11 mouse cellular contexts compared by ENCODE assay signal in genomic region chr2:103945571-103946092, GRCm38 (mm10). TPM values are rescaled to one million over a fixed set of nuclear protein-coding genes. Genes with fewer than 3 reads are reported as not detected.
DNase-seq lines count a peak whose midpoint lies in the region; ATAC-seq and TF ChIP-seq lines count a peak whose summit lies in the region.
"Had no signal": no experiment of that assay in that cellular context is flagged by ENCODE, and none has a peak within 500 bp of the region (broad histone marks: within the 10 kb centered on the region; RNA-seq: fewer than 3 reads in every experiment).

No protein-coding gene starts in this region.

- H3K4me2 ChIP-seq in forebrain, embryonic 15.5 days (replicated peaks), result no peak overlapping the region
- no peak overlapping the region for H3K4me2 ChIP-seq in kidney, embryonic 16.5 days (replicated peaks; ENCODE audit: low read depth, low read length)
- H3K4me2 ChIP-seq in intestine, embryonic 16.5 days (ENCODE audit: low read depth, low read length), result no peak overlapping the region
- H3K4me2 ChIP-seq: intestine, embryonic 15.5 days had no signal

- H3K27me3 ChIP-seq in spleen, adult 2 months (ENCODE audit: control insufficient read depth, insufficient read depth, low read length), result no peaks in the 10 kb centered on the region
- no peaks in the 10 kb centered on the region for H3K27me3 ChIP-seq in forebrain, embryonic 15.5 days
- no peaks in the 10 kb centered on the region for H3K27me3 ChIP-seq in kidney, embryonic 16.5 days (ENCODE audit: insufficient read depth, low read length)
- no peaks in the 10 kb centered on the region for H3K27me3 ChIP-seq in intestine, embryonic 16.5 days (replicated peaks; ENCODE audit: control insufficient read depth, insufficient read depth, low read length)
- H3K27me3 ChIP-seq: intestine, embryonic 15.5 days had no signal

- ATAC-seq in common myeloid progenitor, adult 5-6 weeks (replicated peaks; ENCODE audit: low read depth, poor library complexity, severe bottlenecking), result peak; percentile 67
- no peak for ATAC-seq in forebrain, embryonic 15.5 days (replicated peaks)
- ATAC-seq in kidney, embryonic 16.5 days (ENCODE audit: low FRiP score, low TSS enrichment), result no peak
- ATAC-seq in intestine, embryonic 16.5 days, result no peak
- ATAC-seq: intestine, embryonic 15.5 days had no signal

- H3K9ac ChIP-seq in forebrain, embryonic 15.5 days (replicated peaks), result no peak overlapping the region
- H3K9ac ChIP-seq in kidney, embryonic 16.5 days (replicated peaks; ENCODE audit: low read length), result no peak overlapping the region
- no peak overlapping the region for H3K9ac ChIP-seq in intestine, embryonic 16.5 days (ENCODE audit: low read depth, low read length)
- H3K9ac ChIP-seq: intestine, embryonic 15.5 days had no signal

- peak overlapping the region; percentile 57 for H3K27ac ChIP-seq in spleen, adult 2 months (ENCODE audit: insufficient read depth, low read length)
- no peak overlapping the region for H3K27ac ChIP-seq in forebrain, embryonic 15.5 days (replicated peaks)
- H3K27ac ChIP-seq in kidney, embryonic 16.5 days (ENCODE audit: low read length), result no peak overlapping the region
- H3K27ac ChIP-seq in intestine, embryonic 16.5 days (ENCODE audit: low read length), result no peak overlapping the region
- H3K27ac ChIP-seq: heart, adult 2 months; intestine, embryonic 15.5 days had no signal

- peak overlapping the region; percentile 25; the same call in 1 of the 2 replicates for H3K4me3 ChIP-seq in spleen, adult 2 months (ENCODE audit: extremely low read depth, insufficient read depth, insufficient read length)
- H3K4me3 ChIP-seq in forebrain, embryonic 15.5 days, result no peak overlapping the region
- H3K4me3 ChIP-seq in kidney, embryonic 16.5 days (ENCODE audit: low read length), result no peak overlapping the region
- H3K4me3 ChIP-seq in intestine, embryonic 16.5 days (ENCODE audit: low read length), result no peak overlapping the region
- H3K4me3 ChIP-seq: heart, adult 2 months; intestine, embryonic 15.5 days had no signal

- TF ChIP-seq POLR2A in spleen, adult 2 months (IDR thresholded peaks at IDR 0.05; ENCODE audit: low read depth, low read length), result no peak

- H3K4me1 ChIP-seq in spleen, adult 2 months (ENCODE audit: control insufficient read depth, insufficient read depth, insufficient read length), result peaks cover 15% of the 10 kb centered on the region; the same call in 1 of the 2 replicates
- H3K4me1 ChIP-seq in forebrain, embryonic 15.5 days, result no peaks in the 10 kb centered on the region
- no peaks in the 10 kb centered on the region for H3K4me1 ChIP-seq in kidney, embryonic 16.5 days (ENCODE audit: insufficient read depth, low read length)
- H3K4me1 ChIP-seq in intestine, embryonic 16.5 days (ENCODE audit: control insufficient read depth, insufficient read depth, low read length), result no peaks in the 10 kb centered on the region
- H3K4me1 ChIP-seq: intestine, embryonic 15.5 days had no signal

- H3K9me3 ChIP-seq in forebrain, embryonic 15.5 days, result no peaks in the 10 kb centered on the region
- H3K9me3 ChIP-seq in kidney, embryonic 16.5 days (ENCODE audit: low read length), result no peaks in the 10 kb centered on the region
- no peaks in the 10 kb centered on the region for H3K9me3 ChIP-seq in intestine, embryonic 16.5 days (ENCODE audit: control insufficient read depth, low read length)
- H3K9me3 ChIP-seq: intestine, embryonic 15.5 days had no signal

- WGBS in spleen, adult 2 months, result 8% methylated on average over 5 of the region's 5 CpGs
- 82% methylated on average over 5 of the region's 5 CpGs for WGBS in forebrain, embryonic 15.5 days
- WGBS in kidney, embryonic 16.5 days, result 82% methylated on average over 5 of the region's 5 CpGs
- WGBS in intestine, embryonic 16.5 days, result 67% methylated on average over 5 of the region's 5 CpGs

- TF ChIP-seq CTCF in spleen, adult 2 months (IDR thresholded peaks at IDR 0.05; ENCODE audit: extremely low read depth, insufficient read depth, insufficient read length, insufficient replicate concordance), result no peak

- H3K36me3 ChIP-seq in spleen, adult 2 months (ENCODE audit: control insufficient read depth, insufficient read depth, low read length), result no peaks in the 10 kb centered on the region
- H3K36me3 ChIP-seq in forebrain, embryonic 15.5 days, result no peaks in the 10 kb centered on the region
- no peaks in the 10 kb centered on the region for H3K36me3 ChIP-seq in kidney, embryonic 16.5 days (ENCODE audit: insufficient read depth, low read length)
- H3K36me3 ChIP-seq in intestine, embryonic 16.5 days (ENCODE audit: control insufficient read depth, insufficient read depth, low read length), result no peaks in the 10 kb centered on the region
- H3K36me3 ChIP-seq: intestine, embryonic 15.5 days had no signal

- DNase-seq in spleen, adult 2 months (ENCODE audit: low read depth in 1 of 2, low spot score in 2 of 2), result peak in 1 of 2 experiments; percentile 54
- no peak for DNase-seq in spleen, postnatal 14 days (ENCODE audit: low spot score in 2 of 2)
- DNase-seq in lung, postnatal 36 days, result peak; percentile 61
- DNase-seq in thymus, postnatal 36 days, result peak; percentile 26 to 38
- DNase-seq: cerebellum, adult 11-12 months had no signal

RNA-seq across cellular contexts. Expression of gene Lmo2, which starts 12.2 kb away (rescaled TPM):
- 91.1 and 97.7 TPM in 2 replicates for polyA plus RNA-seq in spleen, adult 2 months (2012; rRNA removed)
- total RNA-seq in common myeloid progenitor, adult 5-6 weeks (2017), result 380 and 387 TPM in 2 replicates
- 21.8 and 23.6 TPM in 2 replicates for polyA plus RNA-seq in forebrain, embryonic 15.5 days (2015; fragmentation: Nextera tagmentation; extraction: Ambion mirVana)
- polyA plus RNA-seq in kidney, embryonic 16.5 days (2015; fragmentation: Nextera tagmentation; extraction: Ambion mirVana), result 33.1 and 34.9 TPM in 2 replicates
- polyA plus RNA-seq in intestine, embryonic 16.5 days (2015; fragmentation: Nextera tagmentation; extraction: Ambion mirVana), result 12.6 and 14.6 TPM in 2 replicates

Comparison
In these comparisons a context has a peak if more than half of its experiments do, and no peak if none do; other contexts are left out.
1. DNase-seq: peak in lung, postnatal 36 days (single experiment) and thymus, postnatal 36 days (2 of 2); none in spleen, postnatal 14 days (0 of 2).